Mouse (Mus musculus): ENCODE results near the gene Tgfb1. TPM values are rescaled to one million over a fixed set of nuclear protein-coding genes. Genes with fewer than 3 reads are reported as not detected.

The Tgfb1 gene
- polyA plus RNA-seq, 1 experiment from 2014 or later, result 0.54 TPM

DNA sequence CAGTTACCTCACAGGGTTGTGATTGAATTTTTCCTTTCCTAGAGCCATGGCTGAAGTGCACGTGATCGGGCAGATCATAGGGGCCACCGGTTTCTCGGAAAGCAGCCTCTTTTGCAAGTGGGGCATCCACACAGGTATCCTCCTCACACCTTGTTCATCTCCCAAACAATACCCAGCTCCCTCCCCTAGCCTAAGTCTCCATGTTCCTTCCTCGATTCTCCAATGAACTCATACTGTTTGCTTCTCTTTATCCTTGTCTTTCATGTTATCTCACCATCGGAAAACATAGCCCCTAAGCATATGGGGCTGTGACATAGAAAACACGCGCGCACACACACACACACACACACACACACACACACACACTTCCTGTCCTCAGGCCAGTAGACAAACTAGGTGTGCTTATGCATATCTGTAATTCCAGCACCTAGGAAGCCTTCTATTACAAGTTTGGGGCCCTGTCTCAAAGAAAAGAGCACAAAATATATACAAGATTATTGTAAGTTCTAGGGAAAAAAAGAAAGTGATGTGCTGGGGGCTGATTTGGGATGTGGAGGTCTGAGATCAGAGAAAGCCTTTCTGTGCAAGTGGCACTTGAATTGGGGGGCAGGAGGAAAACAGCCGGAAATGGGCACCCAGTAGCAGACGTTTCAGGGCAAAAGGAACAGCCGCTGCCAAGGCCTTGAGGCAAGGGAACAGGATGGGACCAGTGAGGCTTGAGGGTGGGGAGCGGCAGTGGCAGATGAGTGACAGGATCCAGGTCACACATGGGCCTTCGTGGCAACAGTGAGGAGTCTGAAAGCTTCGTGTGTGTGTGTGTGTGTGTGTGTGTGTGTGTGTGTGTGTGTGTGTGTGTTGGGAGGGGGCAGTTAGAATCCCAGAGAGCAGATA is 5.2 kb upstream of the Tgfb1 start:
- Histone ChIP-seq H3K4me1 (replicated peaks; ENCODE audit: control insufficient read depth, insufficient read depth, low read length) (peaks cover 13% of the 10 kb centered on the region), H3K4me2 (ENCODE audit: low read length) (peak overlapping the region; percentile 57), H3K9me3 (ENCODE audit: control insufficient read depth, low read length) (no peaks in the 10 kb centered on the region), H3K27ac (ENCODE audit: low read length) (no peak overlapping the region; the same call in 1 of the 2 replicates), H3K4me3 (replicated peaks; ENCODE audit: low read length) (peak overlapping the region; percentile 51), H3K27me3 (replicated peaks; ENCODE audit: control insufficient read depth, insufficient read depth, low read length) (peaks cover 13% of the 10 kb centered on the region), H3K36me3 (ENCODE audit: control insufficient read depth, insufficient read depth) (no peaks in the 10 kb centered on the region), H3K9ac (replicated peaks; ENCODE audit: low read depth, low read length) (no peak overlapping the region)
- ATAC-seq, result no peak
- 61% methylated on average over 15 of the region's 15 CpGs for WGBS

- no peak overlapping the region for H3K27ac ChIP-seq (ENCODE audit: low read length)
- no peaks in the 10 kb centered on the region for H3K36me3 ChIP-seq (ENCODE audit: control insufficient read depth, insufficient read depth)
- no peaks in the 10 kb centered on the region for H3K9me3 ChIP-seq (ENCODE audit: control insufficient read depth, low read length)
- no peak overlapping the region for H3K4me3 ChIP-seq (replicated peaks; ENCODE audit: low read length)
- peaks cover 30% of the 10 kb centered on the region for H3K27me3 ChIP-seq (replicated peaks; ENCODE audit: control insufficient read depth, insufficient read depth, low read length)
- H3K4me1 ChIP-seq (replicated peaks; ENCODE audit: control insufficient read depth, insufficient read depth, low read length), result peaks cover 29% of the 10 kb centered on the region
- no peak overlapping the region for H3K9ac ChIP-seq (replicated peaks; ENCODE audit: low read depth, low read length)
- no peak for ATAC-seq
- 78% methylated on average over 7 of the region's 7 CpGs for WGBS
- no peak overlapping the region for H3K4me2 ChIP-seq (ENCODE audit: low read length)
These were observed 3.2 kb upstream of the Tgfb1 start for GRCm38 (mm10) chr7:25683474-25684180.

GRCm38 (mm10) chr7:25684659-25685058 is 2.1 kb upstream of the Tgfb1 start:
- WGBS, result 83% methylated on average over 6 of the region's 6 CpGs
- no peak overlapping the region for H3K9ac ChIP-seq (replicated peaks; ENCODE audit: low read depth, low read length)
- no peak overlapping the region for H3K4me2 ChIP-seq (ENCODE audit: low read length)
- peaks cover 35% of the 10 kb centered on the region for H3K27me3 ChIP-seq (replicated peaks; ENCODE audit: control insufficient read depth, insufficient read depth, low read length)
- no peak overlapping the region for H3K4me3 ChIP-seq (replicated peaks; ENCODE audit: low read length)
- no peak overlapping the region for H3K27ac ChIP-seq (ENCODE audit: low read length)
- no peak for ATAC-seq
- no peaks in the 10 kb centered on the region for H3K9me3 ChIP-seq (ENCODE audit: control insufficient read depth, low read length)
- peaks cover 39% of the 10 kb centered on the region for H3K4me1 ChIP-seq (replicated peaks; ENCODE audit: control insufficient read depth, insufficient read depth, low read length)
- H3K36me3 ChIP-seq (ENCODE audit: control insufficient read depth, insufficient read depth), result no peaks in the 10 kb centered on the region

DNA sequence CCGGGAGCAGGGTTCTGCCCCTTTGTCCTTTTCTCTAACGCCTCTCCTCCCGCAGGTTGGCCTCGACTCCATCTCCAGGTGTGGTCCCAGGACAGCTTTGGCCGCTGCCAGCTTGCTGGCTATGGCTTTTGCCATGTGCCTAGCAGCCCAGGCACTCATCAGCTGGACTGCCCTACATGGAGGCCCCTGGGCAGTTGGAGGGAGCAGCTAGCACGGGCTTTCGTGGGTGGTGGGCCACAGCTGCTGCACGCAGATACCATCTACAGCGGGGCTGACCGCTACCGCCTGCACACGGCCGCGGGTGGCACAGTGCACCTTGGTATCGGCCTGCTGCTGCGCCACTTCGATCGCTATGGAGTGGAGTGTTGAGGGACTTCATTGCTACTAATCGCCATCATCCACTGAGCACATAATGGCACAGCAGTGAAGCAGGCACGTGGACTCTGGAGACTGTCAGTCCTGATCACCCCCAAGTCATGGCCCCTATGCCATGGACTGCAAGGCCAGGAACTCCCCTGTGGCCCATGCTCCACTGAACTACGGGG is 804 bp upstream of the Tgfb1 start:
- Histone ChIP-seq H3K4me2 (ENCODE audit: low read length) (no peak overlapping the region), H3K27ac (ENCODE audit: low read length) (no peak overlapping the region), H3K9me3 (ENCODE audit: control insufficient read depth, low read length) (no peaks in the 10 kb centered on the region), H3K9ac (replicated peaks; ENCODE audit: low read depth, low read length) (no peak overlapping the region), H3K36me3 (ENCODE audit: control insufficient read depth, insufficient read depth) (no peaks in the 10 kb centered on the region), H3K27me3 (replicated peaks; ENCODE audit: control insufficient read depth, insufficient read depth, low read length) (peaks cover 48% of the 10 kb centered on the region), H3K4me1 (replicated peaks; ENCODE audit: control insufficient read depth, insufficient read depth, low read length) (peaks cover 34% of the 10 kb centered on the region), H3K4me3 (replicated peaks; ENCODE audit: low read length) (no peak overlapping the region)
- ATAC-seq, result no peak
- 75% methylated on average over 21 of the region's 21 CpGs for WGBS

- Histone ChIP-seq H3K4me2 (ENCODE audit: low read length) (peak overlapping the region; percentile 63), H3K27ac (ENCODE audit: low read length) (no peak overlapping the region), H3K27me3 (replicated peaks; ENCODE audit: control insufficient read depth, insufficient read depth, low read length) (peaks cover 58% of the 10 kb centered on the region), H3K9me3 (ENCODE audit: control insufficient read depth, low read length) (no peaks in the 10 kb centered on the region), H3K4me1 (replicated peaks; ENCODE audit: control insufficient read depth, insufficient read depth, low read length) (peaks cover 34% of the 10 kb centered on the region), H3K4me3 (replicated peaks; ENCODE audit: low read length) (peak overlapping the region; percentile 43), H3K36me3 (ENCODE audit: control insufficient read depth, insufficient read depth) (no peaks in the 10 kb centered on the region), H3K9ac (replicated peaks; ENCODE audit: low read depth, low read length) (peak overlapping the region; percentile 23; the same call in 1 of the 2 replicates)
- under 1% methylated on average over 47 of the region's 47 CpGs for WGBS
- no peak for ATAC-seq
These were observed 1.1 kb downstream of the Tgfb1 start for GRCm38 (mm10) chr7:25687811-25688401.

DNA sequence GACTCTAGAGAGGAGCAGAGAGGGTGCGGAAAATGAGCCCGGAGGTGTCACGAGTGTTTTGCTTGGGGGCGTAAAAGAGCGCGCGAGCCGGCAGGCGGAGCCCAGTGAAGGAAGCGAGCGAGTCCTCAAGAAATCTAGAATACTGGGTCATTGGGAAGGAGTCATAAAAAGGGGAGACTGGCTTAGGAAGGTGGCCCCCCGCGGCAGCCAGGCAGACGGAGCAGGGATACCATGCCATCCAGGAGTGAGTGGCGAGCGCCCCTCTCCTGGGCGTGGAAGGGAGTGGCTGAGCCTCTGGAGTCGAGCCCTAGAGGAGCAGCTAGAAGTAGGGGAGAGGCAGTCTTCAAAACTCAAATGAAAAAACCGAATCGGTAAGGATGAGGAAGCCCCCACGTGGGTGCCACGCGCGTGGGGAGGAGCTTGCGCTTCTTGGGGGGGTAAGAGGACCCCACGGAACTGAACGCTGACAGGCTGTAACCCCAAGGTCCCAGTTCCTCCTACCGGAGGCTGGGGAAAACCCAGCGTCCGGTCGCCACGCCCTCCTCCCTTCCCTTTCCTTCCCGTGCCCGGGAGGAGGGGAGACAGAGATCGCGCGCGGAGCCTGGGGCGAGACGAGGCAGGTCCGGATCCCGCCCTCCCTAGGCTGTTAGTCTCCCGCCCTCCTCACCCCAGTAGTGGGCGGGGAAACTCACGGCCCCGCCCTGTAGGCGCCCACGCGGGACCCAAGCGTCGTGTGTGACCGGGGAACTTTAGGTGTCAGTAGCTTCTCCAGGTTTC is 2.2 kb downstream of the Tgfb1 start:
- H3K27me3 ChIP-seq (replicated peaks; ENCODE audit: control insufficient read depth, insufficient read depth, low read length), result peaks cover 58% of the 10 kb centered on the region

DNA sequence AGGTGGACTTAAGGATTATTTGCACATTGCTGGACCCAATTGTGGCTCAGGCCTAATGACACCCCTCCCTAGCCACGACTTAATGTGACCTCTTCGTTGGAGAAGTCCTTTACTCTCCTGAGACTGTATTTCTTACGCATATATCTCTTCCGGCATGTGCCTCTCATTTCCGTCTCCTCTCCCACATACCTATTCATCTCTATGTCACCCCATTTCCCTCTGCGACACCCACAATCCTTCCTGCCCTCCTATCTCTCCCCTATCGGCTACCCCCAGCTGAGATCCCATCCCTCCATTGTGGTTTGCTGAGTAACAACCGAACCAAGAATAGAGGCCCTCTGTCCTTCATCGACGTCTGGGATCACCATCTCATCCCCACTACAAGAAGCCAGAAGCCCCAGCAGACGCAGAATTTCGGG is 2.8 kb downstream of the Tgfb1 start:
- 10% methylated on average over 12 of the region's 12 CpGs for WGBS
- peaks cover 34% of the 10 kb centered on the region for H3K4me1 ChIP-seq (replicated peaks; ENCODE audit: control insufficient read depth, insufficient read depth, low read length)
- H3K9ac ChIP-seq (replicated peaks; ENCODE audit: low read depth, low read length), result no peak overlapping the region
- no peak for ATAC-seq
- no peak overlapping the region for H3K27ac ChIP-seq (ENCODE audit: low read length)
- H3K4me3 ChIP-seq (replicated peaks; ENCODE audit: low read length), result peak overlapping the region; percentile 43
- H3K36me3 ChIP-seq (ENCODE audit: control insufficient read depth, insufficient read depth), result no peaks in the 10 kb centered on the region
- peak overlapping the region; percentile 53 for H3K4me2 ChIP-seq (ENCODE audit: low read length)
- no peaks in the 10 kb centered on the region for H3K9me3 ChIP-seq (ENCODE audit: control insufficient read depth, low read length)
- peaks cover 58% of the 10 kb centered on the region for H3K27me3 ChIP-seq (replicated peaks; ENCODE audit: control insufficient read depth, insufficient read depth, low read length)

More for the DNA sequence above, 2.2 kb downstream of the Tgfb1 start:
- Histone ChIP-seq H3K36me3 (ENCODE audit: control insufficient read depth, insufficient read depth) (no peaks in the 10 kb centered on the region), H3K4me3 (replicated peaks; ENCODE audit: low read length) (peak overlapping the region; percentile 43), H3K4me1 (replicated peaks; ENCODE audit: control insufficient read depth, insufficient read depth, low read length) (peaks cover 34% of the 10 kb centered on the region), H3K27ac (ENCODE audit: low read length) (no peak overlapping the region), H3K9ac (replicated peaks; ENCODE audit: low read depth, low read length) (peak overlapping the region; percentile 44), H3K4me2 (ENCODE audit: low read length) (peak overlapping the region; percentile 53), H3K9me3 (ENCODE audit: control insufficient read depth, low read length) (no peaks in the 10 kb centered on the region)
- no peak for ATAC-seq
- WGBS, result 1% methylated on average over 51 of the region's 52 CpGs

- H3K9me3 ChIP-seq (ENCODE audit: control insufficient read depth, low read length), result no peaks in the 10 kb centered on the region
- 31% methylated on average over 5 of the region's 5 CpGs for WGBS
- ATAC-seq, result no peak
- peaks cover 32% of the 10 kb centered on the region for H3K4me1 ChIP-seq (replicated peaks; ENCODE audit: control insufficient read depth, insufficient read depth, low read length)
- H3K27me3 ChIP-seq (replicated peaks; ENCODE audit: control insufficient read depth, insufficient read depth, low read length), result peaks cover 61% of the 10 kb centered on the region
- no peak overlapping the region for H3K4me2 ChIP-seq (ENCODE audit: low read length)
- H3K9ac ChIP-seq (replicated peaks; ENCODE audit: low read depth, low read length), result no peak overlapping the region
- H3K36me3 ChIP-seq (ENCODE audit: control insufficient read depth, insufficient read depth), result no peaks in the 10 kb centered on the region
- no peak overlapping the region for H3K27ac ChIP-seq (ENCODE audit: low read length)
- no peak overlapping the region for H3K4me3 ChIP-seq (replicated peaks; ENCODE audit: low read length)
These were observed 3.2 kb downstream of the Tgfb1 start for GRCm38 (mm10) chr7:25690051-25690450.
